Mouse (Mus musculus): ENCODE measurements around the gene Ccdc102a.
A peak's percentile ranks its signal among the peaks of the same experiment; 100 is the strongest.

Gene Ccdc102a

GRCm38 (mm10) chr8:94917851-94918495, at the start of gene Ccdc102a:
Gene Ccdc102a, minus strand, starts transcription at chr8:94918098.
- DNase-seq (ENCODE audit: low spot score), result peak; percentile 78

- no peak for DNase-seq (ENCODE audit: low spot score)
These were observed 49.7 kb upstream of the Ccdc102a start for GRCm38 (mm10) chr8:94967554-94967953.

- peak; percentile 42 for DNase-seq (ENCODE audit: low spot score)
These were observed 49.2 kb upstream of the Ccdc102a start for GRCm38 (mm10) chr8:94967071-94967470.

- DNase-seq (ENCODE audit: low spot score), result peak; percentile 53
These were observed 48.7 kb upstream of the Ccdc102a start for GRCm38 (mm10) chr8:94966578-94966977.

- DNase-seq (ENCODE audit: low spot score), result peak; percentile 86
These were observed 46.9 kb upstream of the Ccdc102a start for GRCm38 (mm10) chr8:94964828-94965227.

GRCm38 (mm10) chr8:94962201-94962600, 44.3 kb upstream of the Ccdc102a start:
- peak; percentile 80 for DNase-seq (ENCODE audit: low spot score)

- DNase-seq (ENCODE audit: low spot score), result no peak
These were observed 38.2 kb upstream of the Ccdc102a start for GRCm38 (mm10) chr8:94956078-94956574.

- peak; percentile 40 for DNase-seq (ENCODE audit: low spot score)
These were observed 37.2 kb upstream of the Ccdc102a start for GRCm38 (mm10) chr8:94954921-94955758.

GRCm38 (mm10) chr8:94954368-94954737, 36.5 kb upstream of the Ccdc102a start:
- DNase-seq (ENCODE audit: low spot score), result no peak

- no peak for DNase-seq (ENCODE audit: low spot score)
These were observed 35.9 kb upstream of the Ccdc102a start for GRCm38 (mm10) chr8:94953624-94954367.

GRCm38 (mm10) chr8:94952086-94952485, 34.2 kb upstream of the Ccdc102a start:
- no peak for DNase-seq (ENCODE audit: low spot score)

GRCm38 (mm10) chr8:94950458-94950857, 32.6 kb upstream of the Ccdc102a start:
- no peak for DNase-seq (ENCODE audit: low spot score)

- peak; percentile 66 for DNase-seq (ENCODE audit: low spot score)
These were observed 32.1 kb upstream of the Ccdc102a start for GRCm38 (mm10) chr8:94950046-94950445.

GRCm38 (mm10) chr8:94949010-94949409, 31.1 kb upstream of the Ccdc102a start:
- DNase-seq (ENCODE audit: low spot score), result no peak

GRCm38 (mm10) chr8:94948421-94948820, 30.5 kb upstream of the Ccdc102a start:
- DNase-seq (ENCODE audit: low spot score), result no peak

GRCm38 (mm10) chr8:94945185-94945584, 27.3 kb upstream of the Ccdc102a start:
- no peak for DNase-seq (ENCODE audit: low spot score)

- DNase-seq (ENCODE audit: low spot score), result peak; percentile 36
These were observed 24.7 kb upstream of the Ccdc102a start for GRCm38 (mm10) chr8:94942566-94942965.

GRCm38 (mm10) chr8:94935172-94935571, 17.3 kb upstream of the Ccdc102a start:
- no peak for DNase-seq (ENCODE audit: low spot score)

GRCm38 (mm10) chr8:94933918-94934317, 16.0 kb upstream of the Ccdc102a start:
- DNase-seq (ENCODE audit: low spot score), result no peak

GRCm38 (mm10) chr8:94928227-94928626, 10.3 kb upstream of the Ccdc102a start:
- DNase-seq (ENCODE audit: low spot score), result no peak

- DNase-seq (ENCODE audit: low spot score), result no peak
These were observed 5.5 kb upstream of the Ccdc102a start, which contains the start of gene Adgrg5 for GRCm38 (mm10) chr8:94923405-94923804. Gene Adgrg5, plus strand, starts transcription at chr8:94923694.

- peak; percentile 36 for DNase-seq (ENCODE audit: low spot score)
These were observed 4.7 kb upstream of the Ccdc102a start for GRCm38 (mm10) chr8:94922602-94923001.

Measured in yolk sac, embryonic 10.5 days (tissue).